Mouse (Mus musculus) large intestine, adult 2 months (tissue): ENCODE measurements around the gene Cltb. TPM values are rescaled to one million over a fixed set of nuclear protein-coding genes. Genes with fewer than 3 reads are reported as not detected.

Source experiments
- DNase-seq: peaks from one replicate; pipeline ENCODE4 v3.0.0-alpha.2; 2012; ENCODE audit warnings: low read depth, low spot score
- WGBS: fragments of 180-500 bp; shearing (Covaris S2); methylation state at CpG from one replicate; pipeline ENCODE4 v1.1.7; 2018; 5-methylcytosine and 5-hydroxymethylcytosine counted together
- polyA plus RNA-seq: library from polyadenylated mRNA; depleted of rRNA; stranded (reverse); fragments of >200 nt; gene quantifications from 2 replicates; pipeline ENCODE4 v1.2.3, GENCODE M21; 2012

Gene Cltb
- polyA plus RNA-seq, 1 experiment = 101 TPM

GRCm38 (mm10) chr13:54598622-54599143, 12.5 kb downstream of the Cltb start:
- 25% methylated on average over 12 of the region's 12 CpGs for WGBS
- DNase-seq = no peak

- 60% methylated on average over 5 of the region's 5 CpGs for WGBS
Observed at GRCm38 (mm10) chr13:54596870-54597269, 14.3 kb downstream of the Cltb start.

GRCm38 (mm10) chr13:54596107-54596690, 14.9 kb downstream of the Cltb start:
- 40% methylated on average over 8 of the region's 8 CpGs for WGBS
- no peak for DNase-seq

More at GRCm38 (mm10) chr13:54596870-54597269, 14.3 kb downstream of the Cltb start:
- DNase-seq = no peak

- DNase-seq = no peak
- WGBS = 85% methylated on average over 11 of the region's 11 CpGs
Observed at GRCm38 (mm10) chr13:54593617-54594016, 17.5 kb downstream of the Cltb start.

- WGBS = 81% methylated on average over 8 of the region's 8 CpGs
- DNase-seq = no peak
Observed at GRCm38 (mm10) chr13:54591776-54592356, 19.3 kb downstream of the Cltb start.

- WGBS = under 1% methylated on average over 51 of the region's 51 CpGs
- peak; percentile 99 for DNase-seq
Observed at GRCm38 (mm10) chr13:54589996-54590951, 20.9 kb downstream of the Cltb start, which contains the start of the genes Nop16 and Higd2a. Nop16 (minus strand) TSS chr13:54590090. Higd2a (plus strand) TSS chr13:54590207.

GRCm38 (mm10) chr13:54589414-54589995, 21.6 kb downstream of the Cltb start:
- no peak for DNase-seq
- WGBS = under 1% methylated on average over 24 of the region's 24 CpGs

GRCm38 (mm10) chr13:54585831-54586230, 25.3 kb downstream of the Cltb start:
- no peak for DNase-seq
- WGBS = 90% methylated on average over 11 of the region's 11 CpGs

- no peak for DNase-seq
- 33% methylated on average over 5 of the region's 5 CpGs for WGBS
Observed at GRCm38 (mm10) chr13:54582860-54583259, 28.3 kb downstream of the Cltb start.

GRCm38 (mm10) chr13:54582126-54582525, 29.0 kb downstream of the Cltb start:
- no peak for DNase-seq
- WGBS = 33% methylated on average over 10 of the region's 10 CpGs

GRCm38 (mm10) chr13:54581385-54581784, 29.8 kb downstream of the Cltb start:
- no peak for DNase-seq
- WGBS = 22% methylated on average over 2 of the region's 2 CpGs

GRCm38 (mm10) chr13:54577652-54578507, 33.3 kb downstream of the Cltb start:
- DNase-seq = no peak
- WGBS = 84% methylated on average over 21 of the region's 21 CpGs

- 1% methylated on average over 19 of the region's 19 CpGs for WGBS
- no peak for DNase-seq
Observed at GRCm38 (mm10) chr13:54575489-54575888, 35.7 kb downstream of the Cltb start.

GRCm38 (mm10) chr13:54574854-54575481, 36.2 kb downstream of the Cltb start, which contains the start of gene Arl10:
Arl10 (plus strand) TSS chr13:54575015.
- DNase-seq = no peak
- under 1% methylated on average over 55 of the region's 55 CpGs for WGBS

GRCm38 (mm10) chr13:54572621-54573020, 38.5 kb downstream of the Cltb start:
- 89% methylated on average over 4 of the region's 4 CpGs for WGBS
- no peak for DNase-seq

- 66% methylated on average over 2 of the region's 2 CpGs for WGBS
Observed at GRCm38 (mm10) chr13:54571637-54572036, 39.5 kb downstream of the Cltb start.

GRCm38 (mm10) chr13:54570736-54571135, 40.4 kb downstream of the Cltb start:
- DNase-seq = no peak
- 81% methylated on average over 4 of the region's 4 CpGs for WGBS

More at GRCm38 (mm10) chr13:54571637-54572036, 39.5 kb downstream of the Cltb start:
- DNase-seq = no peak

GRCm38 (mm10) chr13:54569282-54569681, 41.9 kb downstream of the Cltb start:
- 62% methylated on average over 1 of the region's 1 CpGs for WGBS
- no peak for DNase-seq
